Mouse (Mus musculus) stomach, postnatal 0 days (tissue): ENCODE measurements at regions not wholly inside any gene's neighbourhood (a gene's known extent, or its start where the extent isn't known, plus 50 kb on each side); places are given as distances from the start of the nearest gene placed in this dataset.

Source experiments
- CTCF ChIP-seq: IDR thresholded peaks from 2 replicates; pipeline ENCODE4 v1.5.1; 2016; ENCODE audit warnings: antibody characterized with exemption, low read depth, mild to moderate bottlenecking, moderate library complexity
- EP300 ChIP-seq: optimal IDR thresholded peaks from 2 replicates; pipeline ENCODE3; 2016; ENCODE audit warnings: antibody characterized with exemption

- TF ChIP-seq CTCF (no peak), EP300 (no peak)
Observed at GRCm38 (mm10) chr16:76718147-76718546, 295.4 kb upstream of the Usp25 start.
